Mouse (Mus musculus) fibroblast of lung, adult 2 months (primary cell): ENCODE measurements around the gene Abl2.
"Not testable (repeated sequence)": the region's sequence is repeated elsewhere in the genome, so short reads cannot be mapped to it uniquely, and the experiment has no call there.

ENCODE experiments used
- DNase-seq: peaks from one replicate; pipeline ENCODE4 v3.0.0-alpha.2; 2011; ENCODE audit warnings: low read depth

Gene Abl2

DNA sequence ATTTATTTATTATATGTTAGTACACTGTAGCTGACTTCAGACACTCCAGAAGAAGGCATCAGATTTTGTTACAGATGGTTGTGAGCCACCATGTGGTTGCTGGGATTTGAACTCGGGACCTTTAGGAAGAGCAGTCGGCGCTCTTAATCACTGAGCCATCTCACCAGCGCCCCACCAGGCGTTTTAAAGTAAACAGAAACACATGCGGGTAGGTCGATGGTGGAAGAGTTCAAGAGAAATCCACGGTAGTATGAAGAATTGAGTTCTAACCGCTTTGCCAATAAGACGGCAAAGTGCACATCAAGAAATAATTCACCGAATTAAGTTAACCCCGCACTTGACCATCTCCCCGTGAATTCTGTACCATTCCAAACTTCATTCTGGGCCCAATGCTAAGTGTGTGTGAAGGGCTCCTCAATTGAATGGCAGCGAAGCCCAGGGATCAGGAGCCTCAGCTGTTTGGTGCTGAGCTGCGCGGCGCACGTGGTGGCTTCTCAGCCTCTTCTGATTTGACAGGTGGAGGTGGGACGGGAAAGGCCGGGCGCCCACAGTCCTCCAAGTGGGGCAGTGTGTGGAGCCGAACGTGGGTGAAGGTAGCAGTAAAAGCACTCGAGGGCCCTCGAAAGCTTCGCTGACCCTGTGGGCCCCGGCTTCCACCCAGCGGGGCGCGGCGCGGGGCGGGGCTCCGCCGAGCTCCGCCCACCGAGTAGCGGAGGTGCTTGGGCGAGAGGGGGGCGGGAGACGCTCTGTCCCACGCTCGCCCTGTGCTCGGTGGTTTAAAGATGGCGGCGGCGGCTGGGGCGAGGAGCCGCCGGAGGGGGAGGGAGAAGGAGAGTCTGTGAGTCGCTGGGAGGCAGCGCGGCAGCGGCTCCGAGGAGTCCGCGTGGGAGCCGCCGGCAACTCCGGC lies at the start of gene Abl2:
Gene Abl2 (plus strand): TSS at position 763 of the 907 bp plus-strand sequence.
- peak; percentile 48 for DNase-seq

DNA sequence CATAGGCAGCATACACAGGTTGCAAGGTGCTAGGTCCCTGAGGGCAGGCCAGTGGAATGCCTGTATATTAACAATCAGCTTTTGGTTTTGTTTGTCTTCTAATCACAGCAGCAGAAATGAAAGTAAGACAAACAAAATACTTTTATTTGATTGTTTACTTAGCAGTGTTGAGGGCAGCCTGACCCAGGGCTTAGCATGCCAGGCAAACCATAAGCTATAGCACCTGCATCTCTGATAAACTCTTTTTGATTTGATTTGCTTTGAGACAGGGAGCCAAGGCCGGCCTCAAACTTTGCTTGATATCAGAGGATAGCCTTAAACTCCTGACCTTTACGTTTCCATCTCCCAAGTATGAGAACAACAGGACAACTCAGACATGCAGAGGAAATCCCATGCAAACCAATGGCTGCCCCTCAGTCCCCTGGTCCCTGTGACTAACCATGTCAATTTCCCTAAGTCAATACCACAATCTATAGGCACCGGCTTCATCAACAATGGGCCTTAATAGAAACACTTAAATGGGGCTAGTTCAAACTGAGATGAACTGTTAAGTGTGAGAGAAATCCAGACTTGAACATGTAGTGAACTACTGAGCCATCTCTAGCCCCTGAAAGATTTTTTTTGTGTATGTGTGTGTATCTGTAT lies 38.3 kb upstream of the Abl2 start:
- no peak for DNase-seq

DNA sequence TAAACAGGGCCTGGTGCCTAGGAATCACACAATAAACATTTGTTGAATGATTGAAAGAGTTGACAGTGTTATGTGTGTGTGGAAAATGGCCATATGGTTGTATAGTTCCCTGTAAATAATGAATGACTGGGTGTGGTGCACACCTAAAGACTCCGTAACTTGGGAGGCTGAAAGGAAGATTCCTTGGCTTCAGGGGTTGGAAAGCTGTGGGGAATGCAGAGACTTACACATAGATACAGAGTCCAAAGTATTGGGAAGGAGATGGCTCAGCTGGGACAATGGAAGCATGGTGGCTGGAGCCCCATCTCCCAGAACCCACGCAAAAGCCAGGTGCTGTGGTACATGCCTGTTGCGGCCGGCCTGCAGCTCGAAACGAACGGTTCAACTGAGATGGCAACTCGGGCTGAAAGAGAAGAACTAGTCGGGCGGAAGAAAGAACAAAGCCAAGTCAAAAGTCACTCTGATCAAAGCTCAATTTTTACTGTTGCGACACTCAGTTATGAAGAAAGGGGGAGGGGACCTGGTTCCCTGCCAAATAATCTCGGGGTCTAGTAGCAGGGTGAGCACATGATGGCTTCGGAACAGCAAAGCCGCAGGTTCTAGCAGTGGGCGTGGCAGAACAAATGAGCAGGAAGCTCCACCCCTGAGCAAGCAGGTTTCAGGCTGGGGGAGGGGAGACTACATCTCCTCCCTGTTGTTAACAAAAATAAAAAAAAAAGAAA lies 36.6 kb upstream of the Abl2 start:
- no peak for DNase-seq

DNA sequence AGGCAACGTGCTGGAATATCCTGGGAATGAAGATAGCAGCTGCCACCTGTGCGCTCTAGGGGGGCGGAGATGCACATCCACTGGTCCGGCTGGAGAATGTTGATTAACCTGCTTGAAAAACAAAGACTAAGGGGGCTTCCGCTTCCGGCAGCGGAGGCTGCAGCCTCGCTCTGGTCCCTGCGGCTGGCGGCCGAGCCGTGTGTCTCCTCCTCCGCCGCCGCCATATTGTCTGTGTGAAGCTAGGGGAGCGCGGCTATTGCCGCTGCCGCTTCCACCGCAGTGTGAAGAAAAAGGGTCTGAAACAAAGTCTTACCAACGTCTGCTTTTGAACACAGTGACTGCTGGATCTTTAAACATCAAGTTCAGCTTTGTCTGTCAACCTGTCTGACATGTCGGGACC lies 34.7 kb upstream of the Abl2 start, which contains the start of gene Gm10031:
Gene Gm10031 (plus strand): TSS at position 171 of the 400 bp plus-strand sequence.
- not testable (repeated sequence) for DNase-seq

DNA sequence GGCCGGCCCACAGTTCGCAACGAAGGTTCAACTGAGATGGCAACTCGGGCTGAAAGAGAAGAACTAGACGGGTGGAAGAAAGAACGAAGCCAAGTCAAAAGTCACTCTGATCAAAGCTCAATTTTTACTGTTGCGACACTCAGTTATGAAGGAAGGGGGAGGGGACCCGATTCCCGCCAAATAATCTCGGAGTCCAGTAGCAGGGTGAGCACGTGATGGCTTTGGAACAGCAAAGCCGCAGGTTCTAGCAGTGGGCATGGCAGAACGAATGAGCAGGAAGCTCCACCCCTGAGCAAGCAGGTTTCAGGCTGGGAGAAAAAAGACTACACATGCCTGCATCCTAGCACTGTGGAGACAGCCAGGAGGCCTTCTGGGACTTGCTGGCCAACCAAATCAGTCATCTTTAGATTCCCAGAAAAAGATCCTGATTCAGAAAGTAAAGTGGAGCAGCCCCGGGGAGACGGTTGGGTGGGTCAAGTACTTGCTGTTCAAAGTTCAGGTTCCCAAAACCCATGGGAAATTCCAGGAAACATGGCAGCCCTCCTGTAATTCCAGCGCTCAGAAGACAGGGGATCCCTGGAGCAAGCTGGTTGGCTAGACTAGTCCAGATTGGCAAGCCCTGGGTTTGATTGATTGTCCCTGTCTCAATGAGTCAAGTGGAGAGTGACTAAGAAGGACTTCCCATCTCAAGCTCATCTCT lies 26.0 kb upstream of the Abl2 start:
- DNase-seq = not testable (repeated sequence)

DNA sequence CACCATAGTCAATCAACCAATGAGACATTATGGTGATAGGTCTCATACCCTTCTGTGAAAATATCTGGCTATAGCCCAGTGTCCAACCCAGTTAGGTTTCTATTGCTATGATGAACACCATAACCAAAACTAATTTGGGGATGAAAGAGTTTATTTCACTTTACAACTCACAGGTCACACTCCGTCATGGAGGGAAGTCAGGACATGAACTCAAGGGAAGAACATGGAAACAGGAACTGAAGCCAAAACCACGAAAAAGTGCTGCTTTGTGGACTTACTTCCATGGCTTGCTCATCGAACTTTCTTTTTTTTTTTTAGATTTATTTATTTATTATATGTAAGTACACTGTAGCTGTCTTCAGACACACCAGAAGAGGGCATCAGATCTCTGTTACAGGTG lies 25.1 kb upstream of the Abl2 start:
- no peak for DNase-seq

DNA sequence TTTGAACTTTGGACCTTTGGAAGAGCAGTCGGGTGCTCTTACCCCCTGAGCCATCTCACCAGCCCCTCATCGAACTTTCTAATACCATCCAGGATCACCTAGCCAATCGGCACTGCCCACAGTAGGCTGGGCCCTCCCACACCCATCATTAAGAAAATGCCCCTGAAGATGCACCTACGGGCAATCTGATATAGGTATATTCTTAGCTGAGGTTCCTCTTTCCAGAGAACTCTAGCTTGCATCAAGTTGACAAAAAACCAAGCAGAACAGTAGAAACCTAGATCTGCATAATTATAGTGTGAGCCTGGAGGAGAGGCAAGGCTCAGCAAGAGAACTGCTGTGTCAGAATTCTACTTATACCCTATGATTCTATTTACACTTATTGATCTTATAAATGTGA lies 24.7 kb upstream of the Abl2 start:
- DNase-seq = no peak

DNA sequence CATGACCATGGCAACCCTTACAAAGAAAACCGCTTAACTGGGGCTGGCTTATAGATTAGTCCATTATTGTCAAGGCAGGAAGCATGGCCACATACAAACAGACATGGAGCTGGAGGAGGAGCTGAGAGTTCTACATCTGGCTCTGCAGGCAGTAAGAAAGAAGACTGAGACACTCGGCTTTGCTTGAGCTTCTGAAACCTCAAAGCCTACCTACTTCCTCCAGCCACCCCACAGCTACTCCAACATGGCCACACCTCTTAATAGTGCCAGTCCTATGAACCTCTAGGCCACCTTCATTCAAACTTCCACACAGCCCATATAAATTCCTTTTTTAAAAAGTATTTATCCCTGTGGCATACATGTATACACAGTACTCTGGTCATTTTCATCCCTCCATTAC lies 21.6 kb upstream of the Abl2 start:
- no peak for DNase-seq

DNA sequence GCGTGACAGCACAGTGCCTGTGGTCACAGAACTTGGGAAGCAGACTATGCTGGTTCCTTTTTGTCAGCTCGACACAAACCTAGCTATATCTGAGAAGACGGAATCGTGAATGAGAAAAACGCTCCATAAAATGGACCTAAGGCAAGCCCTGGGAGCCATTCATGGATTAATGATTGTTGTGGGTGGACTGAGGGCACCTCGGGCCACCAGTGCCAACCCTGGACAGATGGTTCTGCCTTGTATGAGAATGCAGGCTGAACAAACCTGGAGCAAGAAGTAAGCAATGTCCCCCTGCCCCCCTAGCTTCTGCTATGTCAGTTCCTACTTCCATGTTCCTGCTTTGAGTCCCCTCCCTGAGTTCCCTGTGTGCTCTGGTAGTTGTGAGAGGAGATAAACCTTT lies 20.9 kb upstream of the Abl2 start:
- DNase-seq = no peak

DNA sequence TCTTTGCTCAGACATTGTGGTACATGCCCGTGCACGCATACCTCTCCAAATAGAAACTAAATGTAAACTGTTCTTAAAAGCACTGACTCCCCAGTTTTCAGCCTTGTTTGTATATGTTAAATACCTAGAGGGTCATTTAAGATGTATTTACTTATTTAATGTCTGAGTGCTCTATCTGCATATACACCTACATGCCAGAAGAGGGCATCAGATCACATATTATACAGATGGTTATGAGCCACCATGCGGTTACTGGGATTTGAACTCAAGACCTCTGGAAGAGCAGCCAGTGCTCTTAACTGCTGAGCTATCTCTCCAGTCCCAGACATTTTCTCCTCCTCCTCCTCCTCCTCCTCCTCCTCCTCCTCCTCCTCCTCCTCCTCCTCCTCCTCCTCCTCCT lies 20.2 kb upstream of the Abl2 start:
- no peak for DNase-seq

DNA sequence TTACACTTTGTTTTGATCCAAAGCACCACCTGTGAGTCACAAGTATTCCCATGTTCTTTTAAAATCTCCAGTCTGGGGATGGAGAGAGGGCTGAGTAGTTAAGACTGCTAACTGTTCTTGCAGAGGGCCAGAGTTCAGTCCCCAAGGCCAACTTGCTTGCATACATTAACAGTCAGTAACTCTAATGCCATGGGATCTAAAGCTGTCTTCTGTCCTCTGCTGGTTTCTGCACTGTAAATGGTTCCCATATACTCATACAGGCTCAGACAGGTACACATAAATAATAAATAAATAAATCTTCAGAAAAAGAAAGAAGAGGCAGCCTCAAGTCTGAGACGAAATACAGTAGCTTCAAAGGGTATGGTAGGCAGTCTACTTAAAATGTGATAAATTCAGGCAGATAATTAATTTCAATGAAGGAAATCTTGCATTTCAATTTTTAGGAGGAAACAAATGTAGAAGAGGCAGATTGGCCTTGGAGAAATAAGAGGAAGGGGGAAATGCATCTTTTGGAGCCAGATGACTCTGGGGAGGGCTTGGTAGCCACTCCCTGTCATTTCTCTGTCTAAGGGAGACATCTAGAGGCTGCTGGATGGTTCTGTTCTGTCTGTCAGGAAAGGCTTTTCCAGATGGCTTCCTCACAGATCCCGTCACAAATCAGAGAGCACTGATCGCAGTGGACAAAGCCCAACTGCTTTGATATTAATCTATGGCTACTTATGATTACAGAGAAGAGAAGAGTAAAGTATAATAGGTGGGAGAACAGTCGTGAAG lies 18.6 kb upstream of the Abl2 start:
- no peak for DNase-seq

DNA sequence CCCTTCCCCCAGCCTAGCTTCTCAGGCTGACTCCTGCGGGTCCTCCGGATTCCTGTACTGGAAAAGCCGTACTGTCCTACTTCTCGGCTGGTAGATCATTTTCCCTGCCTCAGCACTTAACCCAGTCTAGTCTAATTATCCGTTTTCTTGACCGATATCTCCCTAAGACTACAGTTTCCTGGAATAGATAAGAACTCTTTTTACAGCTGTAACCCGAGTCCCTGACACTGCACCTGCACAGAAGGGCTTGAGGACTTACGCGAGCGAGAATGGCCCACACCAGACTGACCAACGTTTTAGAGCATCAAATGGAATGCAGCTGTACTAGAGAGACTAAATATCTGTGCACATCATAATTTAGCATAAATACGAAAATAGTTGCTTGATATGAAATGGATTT lies 14.6 kb upstream of the Abl2 start:
- no peak for DNase-seq

DNA sequence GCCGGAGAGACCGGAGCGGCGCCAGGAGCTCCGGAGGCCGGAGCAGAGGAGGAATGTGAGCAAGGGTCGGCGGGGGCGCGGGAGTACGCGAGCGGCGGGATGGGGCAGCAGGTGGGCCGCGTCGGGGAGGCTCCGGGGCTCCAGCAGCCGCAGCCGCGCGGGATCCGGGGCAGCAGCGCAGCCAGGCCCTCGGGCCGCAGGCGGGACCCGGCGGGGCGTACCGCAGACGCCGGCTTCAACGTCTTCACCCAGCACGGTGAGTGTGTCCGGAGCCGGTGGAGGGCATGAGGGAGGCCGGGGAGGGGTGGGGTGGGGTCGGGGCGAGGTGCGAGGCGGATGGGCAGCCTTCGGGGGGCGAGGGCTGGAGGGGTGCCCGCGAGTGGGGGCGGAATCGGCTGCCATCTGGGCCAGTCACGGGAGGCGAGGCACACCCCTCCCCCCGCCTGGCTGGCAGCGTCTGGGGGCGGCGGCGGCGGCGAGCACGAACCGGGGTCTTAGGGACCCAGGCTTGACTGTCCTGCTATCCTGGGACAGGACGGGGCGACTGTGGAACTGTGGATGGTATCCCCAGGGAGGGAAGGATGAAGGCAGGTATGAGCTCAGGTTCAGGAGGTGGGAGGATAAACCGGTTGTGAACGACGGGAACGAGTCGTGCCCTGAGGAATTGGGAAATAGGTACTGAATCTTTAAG lies 509 bp downstream of the Abl2 start:
- DNase-seq = no peak

DNA sequence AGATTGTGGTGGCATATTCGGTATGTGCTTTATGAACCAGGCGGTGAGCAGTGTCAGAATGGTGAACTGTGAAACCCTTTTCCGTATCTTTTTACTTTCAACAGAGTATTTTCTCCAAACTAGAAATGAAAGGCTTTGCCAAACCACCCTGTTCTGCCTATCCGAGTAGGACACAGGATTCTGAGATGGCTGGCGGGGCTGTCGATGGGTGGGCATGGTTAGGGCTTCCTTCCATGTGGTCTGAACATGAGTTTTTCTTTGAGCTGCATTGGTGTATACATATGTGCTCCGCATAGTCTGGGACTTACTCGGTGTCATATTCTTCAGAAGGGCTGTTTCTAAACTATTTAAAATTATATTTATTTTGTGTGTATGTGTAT lies 1.0 kb downstream of the Abl2 start:
- no peak for DNase-seq

DNA sequence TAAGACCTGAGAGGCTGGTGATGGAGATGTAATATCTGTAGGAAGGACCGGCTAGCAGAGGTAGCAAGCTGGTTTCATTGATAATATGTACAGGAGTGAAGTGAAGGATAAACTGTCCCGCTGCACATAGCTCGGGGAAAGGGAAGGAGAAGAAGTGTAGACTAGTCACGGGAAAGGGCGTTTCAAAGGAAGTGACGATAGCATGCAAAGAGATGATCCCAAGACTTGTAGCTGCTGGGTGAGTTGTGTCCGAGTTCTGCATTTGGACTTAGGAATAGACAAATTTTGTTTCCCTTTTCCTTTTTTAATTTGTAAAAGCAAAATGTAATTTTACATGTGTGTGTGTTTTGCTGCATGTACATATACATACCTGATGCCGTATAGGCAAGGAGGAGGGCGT lies 1.9 kb downstream of the Abl2 start:
- no peak for DNase-seq

DNA sequence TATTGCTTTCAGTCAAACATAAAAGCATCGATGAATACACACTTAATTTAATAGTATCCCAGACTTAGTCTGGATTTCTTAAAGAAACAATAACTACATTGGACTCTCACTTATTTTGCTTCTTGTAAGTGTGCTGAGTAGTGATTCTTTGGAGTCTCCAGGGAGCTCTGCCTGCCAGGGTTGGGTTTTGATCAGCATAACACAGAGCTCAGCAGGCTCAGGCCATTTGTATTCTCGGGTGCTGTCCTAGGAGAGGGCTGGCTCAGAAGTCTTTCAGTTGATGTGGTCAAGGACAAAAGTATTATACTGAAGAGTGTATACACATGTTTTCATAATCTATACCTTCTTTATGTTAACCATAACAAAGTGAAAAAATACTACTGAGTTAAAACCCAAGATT lies 6.7 kb downstream of the Abl2 start:
- no peak for DNase-seq

DNA sequence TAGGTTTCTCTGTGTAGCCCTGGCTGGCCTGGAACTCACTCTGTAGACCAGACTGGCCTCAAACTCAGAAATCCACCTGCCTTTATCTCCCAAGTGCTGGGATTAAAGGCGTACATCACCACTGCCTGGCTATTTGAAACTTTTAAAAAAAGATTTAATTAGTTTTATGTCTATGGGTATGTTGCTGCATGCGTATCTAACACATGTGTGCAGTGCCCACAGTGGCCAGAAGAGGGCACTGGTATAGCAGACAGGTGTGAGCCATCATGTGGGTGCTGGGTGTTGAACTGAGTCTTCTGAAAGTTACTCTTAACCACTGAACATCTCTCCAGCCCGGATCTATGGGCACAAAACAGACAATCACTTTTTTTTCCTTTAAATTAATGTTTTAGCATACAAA lies 7.5 kb downstream of the Abl2 start:
- DNase-seq = no peak

DNA sequence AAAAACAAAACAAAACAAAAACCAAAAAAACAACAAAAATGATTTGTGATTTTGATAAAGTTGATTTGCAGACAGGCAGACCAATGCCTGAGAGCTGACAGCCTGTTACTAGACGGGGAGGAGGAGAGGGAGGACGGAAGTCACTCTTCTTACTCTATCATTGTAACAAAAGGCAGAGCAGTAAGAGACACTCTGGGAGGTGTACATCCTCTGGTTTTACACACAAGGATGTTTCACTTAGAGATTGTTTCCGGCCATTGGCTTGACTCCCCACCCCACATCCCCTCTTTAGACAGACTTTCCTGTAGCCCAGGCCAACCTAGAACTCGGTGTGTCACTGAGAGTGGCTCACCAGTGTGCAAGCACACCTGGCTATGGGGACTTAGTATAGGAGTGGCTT lies 11.0 kb downstream of the Abl2 start:
- no peak for DNase-seq

DNA sequence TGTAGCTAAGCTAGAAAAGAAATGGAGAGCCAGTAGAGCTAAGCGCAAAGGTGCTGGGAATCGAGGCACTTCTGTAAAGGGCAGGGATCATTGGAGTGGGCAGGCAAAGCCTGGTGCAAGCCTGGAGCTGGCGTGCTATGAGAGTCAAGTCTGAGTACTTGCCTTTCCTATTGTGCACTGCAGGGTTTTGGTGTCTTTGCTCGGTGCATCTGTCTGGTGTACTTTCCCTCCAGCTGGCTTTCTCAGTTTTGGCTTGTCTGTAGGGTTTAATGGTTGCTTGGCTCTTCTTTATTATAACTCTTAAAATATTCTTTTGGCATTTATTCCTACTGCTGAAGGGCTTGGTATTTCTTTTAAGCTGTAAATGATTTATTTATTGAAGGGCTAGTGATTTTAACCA lies 14.4 kb downstream of the Abl2 start:
- DNase-seq = no peak

DNA sequence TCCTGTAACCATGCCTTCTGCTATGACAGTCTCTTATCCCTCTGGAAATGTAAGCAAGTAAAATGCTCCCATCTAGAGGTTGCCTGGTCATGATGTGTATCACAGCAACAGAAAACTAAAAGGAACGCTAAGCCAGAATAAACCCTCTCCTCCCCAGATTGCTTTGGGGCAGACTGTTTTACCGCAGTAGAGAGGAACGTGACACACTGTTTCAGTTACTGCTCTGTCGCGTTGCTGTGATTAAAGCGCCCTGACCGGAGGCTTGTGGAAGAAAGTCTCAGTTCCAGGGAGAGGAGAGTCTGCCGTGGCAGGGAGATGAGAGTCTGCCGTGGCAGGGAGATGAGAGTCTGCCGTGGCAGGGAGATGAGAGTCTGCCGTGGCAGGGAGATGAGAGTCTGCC lies 22.6 kb downstream of the Abl2 start:
- no peak for DNase-seq

DNA sequence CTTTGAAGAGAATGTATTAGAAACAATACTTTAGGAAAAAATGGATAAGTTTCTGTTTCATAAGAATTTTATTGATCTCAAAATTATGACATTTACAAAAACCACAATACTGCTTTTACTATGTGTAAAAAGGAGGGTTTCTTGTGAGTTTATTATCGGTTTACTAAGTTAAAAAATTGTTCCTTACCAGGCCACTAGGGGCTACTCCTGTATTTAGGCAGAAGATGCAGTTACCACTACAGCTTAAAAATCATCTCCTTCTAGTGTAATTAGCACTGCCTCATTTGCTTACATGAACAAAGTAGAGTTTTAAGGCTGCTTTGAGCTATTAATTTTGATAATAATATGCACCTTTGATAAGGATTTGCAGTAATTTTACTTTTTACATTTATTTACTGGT lies 25.6 kb downstream of the Abl2 start:
- DNase-seq = no peak
